Mouse (Mus musculus) cerebellum, adult 2 months (tissue): ENCODE results near the gene Spag16.

Source experiments
- CTCF ChIP-seq: fragments of 200-500 bp; IDR thresholded peaks from 2 replicates; pipeline ENCODE4 v1.5.1; 2011; ENCODE audit warnings: low read depth, mild to moderate bottlenecking, control low read depth, low read length, moderate library complexity, borderline replicate concordance; ENCODE audit not compliant: insufficient read depth
- POLR2A ChIP-seq: fragments of 200-500 bp; IDR thresholded peaks from 2 replicates; pipeline ENCODE4 v1.6.1; 2011; ENCODE audit warnings: low read length, control low read depth, borderline replicate concordance; ENCODE audit not compliant: insufficient read depth

- TF ChIP-seq CTCF (no peak), POLR2A (no peak)
Measured at GRCm38 (mm10) chr1:69828872-69829479, 2.2 kb downstream of the Spag16 start.
